Mouse (Mus musculus) midbrain, embryonic 14.5 days (tissue): ENCODE results near the gene Lexm. TPM values are rescaled to one million over a fixed set of nuclear protein-coding genes. Genes with fewer than 3 reads are reported as not detected.

Source experiments
- ATAC-seq: fragments of 200-750 bp; cut with Nextera tagmentation; 2 replicates; pipeline ENCODE4 v1.8.0; 2017; ENCODE audit warnings: moderate number of reproducible peaks, moderate library complexity; ENCODE audit not compliant: low FRiP score, low TSS enrichment
- DNase-seq: peaks from one replicate; pipeline ENCODE4 v3.0.0-alpha.2; 2015
- H3K27ac ChIP-seq: fragments of 300-500 bp; sonication (generic); replicated peaks from 2 replicates; pipeline ENCODE4 v1.5.1; 2014; ENCODE audit warnings: mild to moderate bottlenecking, low read depth, low read length, moderate library complexity
- H3K27me3 ChIP-seq: fragments of 300-500 bp; sonication (generic); 2 replicates; pipeline ENCODE4 v1.6.1; 2014; ENCODE audit warnings: low read length, control low read depth, mixed read lengths; ENCODE audit not compliant: control insufficient read depth, insufficient read depth
- H3K36me3 ChIP-seq: fragments of 300-500 bp; sonication (generic); 2 replicates; pipeline ENCODE4 v1.6.1; 2014; ENCODE audit warnings: low read length, control low read depth; ENCODE audit not compliant: control insufficient read depth, insufficient read depth
- H3K4me1 ChIP-seq: fragments of 300-500 bp; sonication (generic); 2 replicates; pipeline ENCODE4 v1.6.1; 2014; ENCODE audit warnings: mild to moderate bottlenecking, antibody characterized with exemption, low read length, control low read depth; ENCODE audit not compliant: control insufficient read depth, insufficient read depth
- H3K4me2 ChIP-seq: fragments of 300-500 bp; sonication (generic); 2 replicates; pipeline ENCODE4 v1.6.1; 2014; ENCODE audit warnings: mild to moderate bottlenecking, low read length, moderate library complexity
- H3K4me3 ChIP-seq: fragments of 300-500 bp; sonication (generic); replicated peaks from 2 replicates; pipeline ENCODE4 v1.5.1; 2014; ENCODE audit warnings: low read depth, low read length
- H3K9ac ChIP-seq: fragments of 300-500 bp; sonication (generic); replicated peaks from 2 replicates; pipeline ENCODE4 v1.6.1; 2014; ENCODE audit warnings: mild to moderate bottlenecking, low read length, moderate library complexity
- H3K9me3 ChIP-seq: fragments of 300-500 bp; sonication (generic); 2 replicates; pipeline ENCODE4 v1.6.1; 2016; ENCODE audit warnings: low read length, control low read depth, mixed read lengths; ENCODE audit not compliant: control insufficient read depth
- WGBS: fragments of 180-500 bp; shearing (Covaris S2); extraction: QIAGEN DNeasy Blood & Tissue Kit; methylation state at CpG from one replicate; pipeline ENCODE4 v1.1.7; 2014; 5-methylcytosine and 5-hydroxymethylcytosine counted together
- polyA plus RNA-seq: library from polyadenylated mRNA; unstranded; fragments of >200 nt; fragmentation: Nextera tagmentation; extraction: Ambion mirVana; gene quantifications from 2 replicates; pipeline ENCODE4 v1.2.1, GENCODE M21; 2014

The Lexm gene
- polyA plus RNA-seq, 1 experiment from 2014 or later = not detected

DNA sequence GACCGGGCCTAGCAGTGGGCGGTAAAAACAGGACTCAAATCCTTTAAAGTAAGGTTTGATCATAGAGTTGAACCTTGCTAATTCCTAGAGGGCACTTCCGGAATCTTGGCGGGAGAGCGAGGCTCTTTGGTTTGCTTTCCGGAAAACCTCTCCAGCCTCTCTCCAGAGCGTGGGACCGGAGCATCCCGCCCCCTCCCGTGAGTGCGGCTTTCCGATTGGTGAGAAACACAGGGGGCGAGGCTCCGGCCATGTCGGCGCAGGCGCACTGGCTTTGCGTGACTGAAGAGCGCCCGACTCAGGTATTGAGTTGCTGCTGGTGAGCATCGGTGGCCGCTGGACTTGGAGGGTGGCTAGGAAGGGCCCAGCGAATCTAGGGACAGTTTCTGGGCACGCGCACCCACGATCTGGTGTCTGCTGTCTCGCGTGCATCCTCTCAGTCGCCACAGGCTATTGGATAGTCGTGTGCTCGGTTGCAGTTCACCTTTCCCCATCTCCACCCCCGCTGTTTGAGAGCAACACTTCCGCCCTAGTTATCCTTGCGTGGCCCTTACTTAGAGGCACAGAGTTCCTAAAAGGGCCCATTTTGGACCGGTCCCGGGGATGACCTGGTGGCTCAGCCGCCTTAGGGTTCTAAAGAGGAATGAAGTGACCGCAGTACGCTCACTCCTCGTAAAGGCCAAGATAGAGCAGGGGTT is 33.9 kb upstream of the Lexm start, which contains the start of gene Pars2:
Gene Pars2, plus strand, starts transcription at position 237 of the 695 bp plus-strand sequence.
- H3K27me3 ChIP-seq = no peaks in the 10 kb centered on the region
- H3K36me3 ChIP-seq = peaks cover 19% of the 10 kb centered on the region
- peak within 1 kb of the TSS; percentile 56 for H3K4me3 ChIP-seq
- DNase-seq = peak; percentile 99
- peak within 1 kb of the TSS; percentile 63 for H3K27ac ChIP-seq
- peak within 1 kb of the TSS; percentile 74 for H3K9ac ChIP-seq
- H3K4me1 ChIP-seq = peaks cover 7% of the 10 kb centered on the region
- 3% methylated on average over 40 of the region's 40 CpGs for WGBS
- peak; percentile 98 for ATAC-seq
- no peaks in the 10 kb centered on the region for H3K9me3 ChIP-seq
- peak within 1 kb of the TSS; percentile 96 for H3K4me2 ChIP-seq

DNA sequence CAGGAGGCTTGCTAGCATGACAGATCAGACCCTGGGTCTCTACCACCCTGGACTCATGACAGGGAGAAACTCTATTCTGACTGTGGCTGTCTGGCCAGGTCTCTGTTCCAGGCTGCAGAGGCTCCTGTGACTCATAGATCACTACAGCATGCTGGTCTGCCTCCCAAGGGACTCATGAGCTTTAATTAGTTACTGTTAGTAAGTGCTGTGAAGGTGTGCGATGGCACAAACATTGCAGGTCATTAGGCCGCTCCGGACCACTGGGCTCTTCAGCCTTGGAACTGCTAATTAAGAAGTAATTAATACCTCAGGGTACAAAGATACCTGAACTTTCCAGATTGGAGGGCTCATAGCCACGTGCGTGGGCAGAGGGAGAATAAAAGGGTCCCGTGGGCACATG is 30.1 kb upstream of the Lexm start:
- Histone ChIP-seq H3K9me3 (no peaks in the 10 kb centered on the region), H3K27ac (no peak overlapping the region), H3K4me2 (no peak overlapping the region), H3K4me1 (peaks cover 7% of the 10 kb centered on the region), H3K27me3 (no peaks in the 10 kb centered on the region), H3K4me3 (no peak overlapping the region), H3K9ac (no peak overlapping the region), H3K36me3 (no peaks in the 10 kb centered on the region)
- ATAC-seq (no peak), DNase-seq (no peak)
- WGBS = 88% methylated on average over 6 of the region's 6 CpGs

DNA sequence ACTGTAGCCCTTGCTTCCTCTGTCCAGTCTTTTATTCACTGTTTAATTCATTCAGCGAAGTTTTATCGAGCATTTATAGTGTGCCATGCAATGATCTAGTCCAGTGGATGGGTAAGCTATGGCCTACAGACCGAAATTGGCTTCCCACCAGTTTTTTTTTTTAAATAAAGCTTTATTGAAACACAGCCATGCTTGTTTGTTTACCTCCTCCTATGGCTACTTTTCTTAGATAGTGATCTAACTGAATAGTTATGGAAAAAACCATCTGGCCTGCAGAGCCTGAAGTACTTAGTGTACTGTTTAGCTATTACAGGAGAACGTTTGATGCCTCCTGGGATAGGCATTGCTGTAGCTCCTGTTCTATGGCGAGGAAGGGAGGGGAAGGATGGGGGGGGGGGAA is 28.8 kb upstream of the Lexm start:
- no peaks in the 10 kb centered on the region for H3K36me3 ChIP-seq
- H3K27me3 ChIP-seq = no peaks in the 10 kb centered on the region
- no peaks in the 10 kb centered on the region for H3K9me3 ChIP-seq
- no peak for DNase-seq
- H3K4me2 ChIP-seq = no peak overlapping the region
- WGBS = 76% methylated on average over 5 of the region's 5 CpGs
- no peak overlapping the region for H3K4me3 ChIP-seq
- H3K9ac ChIP-seq = no peak overlapping the region
- no peaks in the 10 kb centered on the region for H3K4me1 ChIP-seq
- H3K27ac ChIP-seq = no peak overlapping the region
- ATAC-seq = no peak

DNA sequence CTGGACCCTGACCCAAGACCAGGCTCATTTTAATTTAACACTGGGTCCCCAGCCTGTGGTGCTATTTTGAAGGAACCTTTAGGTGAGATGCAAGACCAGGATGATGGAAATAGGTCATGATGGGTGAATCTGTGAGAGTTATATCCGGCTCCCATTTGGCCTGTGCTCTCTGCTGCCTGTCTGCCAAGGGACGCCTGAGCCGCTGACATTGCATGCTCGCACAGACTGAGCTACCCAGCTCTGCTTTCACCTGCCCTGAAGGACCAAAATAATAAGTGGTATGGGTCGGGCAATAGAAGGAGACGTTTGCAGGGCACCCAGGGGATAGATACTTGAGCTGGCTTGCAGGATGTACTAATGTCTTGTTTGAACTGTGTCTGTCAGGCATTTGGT is 27.2 kb upstream of the Lexm start:
- H3K4me3 ChIP-seq = no peak overlapping the region
- no peak overlapping the region for H3K27ac ChIP-seq
- no peak overlapping the region for H3K4me2 ChIP-seq
- H3K4me1 ChIP-seq = no peaks in the 10 kb centered on the region
- H3K9me3 ChIP-seq = no peaks in the 10 kb centered on the region
- H3K9ac ChIP-seq = no peak overlapping the region
- DNase-seq (no peak), ATAC-seq (no peak)
- WGBS = 71% methylated on average over 6 of the region's 6 CpGs
- H3K27me3 ChIP-seq = no peaks in the 10 kb centered on the region
- no peaks in the 10 kb centered on the region for H3K36me3 ChIP-seq

DNA sequence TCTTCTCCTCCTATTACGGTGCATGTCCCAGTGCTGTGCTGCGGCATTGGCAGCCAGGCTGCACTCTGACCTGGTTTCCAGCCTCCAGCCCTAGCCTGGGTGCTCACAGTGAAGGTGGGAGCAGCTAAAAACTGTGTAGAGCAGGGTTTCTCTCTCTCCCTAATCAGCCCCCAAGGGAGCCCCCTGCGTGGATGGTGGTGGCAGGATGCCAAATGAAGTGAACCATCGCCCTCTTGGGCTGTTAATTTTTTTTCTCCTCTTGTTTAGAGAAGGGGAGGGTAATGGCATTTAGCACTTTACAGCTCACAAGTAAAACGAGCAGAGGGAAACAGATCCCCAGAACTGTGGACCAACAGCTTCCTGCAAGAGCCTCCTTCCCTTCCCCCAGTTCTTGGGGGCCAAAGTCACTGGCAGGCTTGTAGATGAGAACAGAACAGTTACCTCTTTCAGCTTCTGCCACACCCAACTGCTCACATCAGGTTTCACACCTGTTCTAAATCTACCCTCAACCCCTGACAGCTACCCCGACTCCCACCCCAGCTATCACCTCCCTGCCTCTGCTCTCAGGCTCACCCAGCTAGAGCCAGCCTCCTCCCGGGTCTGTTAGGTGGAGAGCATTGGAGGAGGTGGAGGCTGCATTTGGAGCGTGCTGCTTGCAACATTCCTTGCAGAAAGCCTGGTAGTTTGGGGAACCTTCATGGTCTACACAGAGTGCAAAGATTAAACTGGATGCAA is 26.6 kb upstream of the Lexm start:
- Histone ChIP-seq H3K9me3 (no peaks in the 10 kb centered on the region), H3K9ac (no peak overlapping the region; the same call in 1 of the 2 replicates), H3K36me3 (no peaks in the 10 kb centered on the region), H3K27ac (no peak overlapping the region), H3K4me1 (no peaks in the 10 kb centered on the region), H3K4me3 (no peak overlapping the region), H3K27me3 (no peaks in the 10 kb centered on the region), H3K4me2 (no peak overlapping the region)
- DNase-seq (no peak), ATAC-seq (no peak)
- WGBS = 45% methylated on average over 8 of the region's 8 CpGs

DNA sequence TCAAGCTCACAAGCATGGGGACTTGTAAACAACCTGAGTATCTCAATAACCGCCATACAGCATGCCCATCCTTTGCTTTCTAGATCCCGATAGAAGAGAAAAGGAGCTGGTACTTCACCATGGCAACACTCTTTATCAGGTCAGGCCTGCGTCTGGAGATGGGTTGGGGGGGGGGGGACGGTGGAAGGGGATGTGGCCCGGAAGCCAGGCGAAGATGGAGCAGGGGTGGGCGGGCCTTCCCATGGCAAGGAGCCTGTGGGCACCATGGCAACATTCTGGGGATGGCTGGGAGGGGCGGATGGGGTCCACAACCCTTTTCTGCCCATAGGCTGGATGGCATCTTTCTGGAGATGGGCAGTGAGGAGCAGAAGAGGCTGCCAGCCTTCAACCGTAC is 17.0 kb upstream of the Lexm start:
- ATAC-seq (no peak), DNase-seq (no peak)
- Histone ChIP-seq H3K36me3 (no peaks in the 10 kb centered on the region), H3K27me3 (no peaks in the 10 kb centered on the region), H3K4me1 (peaks cover 43% of the 10 kb centered on the region), H3K9ac (no peak overlapping the region), H3K27ac (peak overlapping the region; percentile 90), H3K4me3 (no peak overlapping the region), H3K4me2 (peak overlapping the region; percentile 29), H3K9me3 (no peaks in the 10 kb centered on the region)
- WGBS = 35% methylated on average over 9 of the region's 9 CpGs

DNA sequence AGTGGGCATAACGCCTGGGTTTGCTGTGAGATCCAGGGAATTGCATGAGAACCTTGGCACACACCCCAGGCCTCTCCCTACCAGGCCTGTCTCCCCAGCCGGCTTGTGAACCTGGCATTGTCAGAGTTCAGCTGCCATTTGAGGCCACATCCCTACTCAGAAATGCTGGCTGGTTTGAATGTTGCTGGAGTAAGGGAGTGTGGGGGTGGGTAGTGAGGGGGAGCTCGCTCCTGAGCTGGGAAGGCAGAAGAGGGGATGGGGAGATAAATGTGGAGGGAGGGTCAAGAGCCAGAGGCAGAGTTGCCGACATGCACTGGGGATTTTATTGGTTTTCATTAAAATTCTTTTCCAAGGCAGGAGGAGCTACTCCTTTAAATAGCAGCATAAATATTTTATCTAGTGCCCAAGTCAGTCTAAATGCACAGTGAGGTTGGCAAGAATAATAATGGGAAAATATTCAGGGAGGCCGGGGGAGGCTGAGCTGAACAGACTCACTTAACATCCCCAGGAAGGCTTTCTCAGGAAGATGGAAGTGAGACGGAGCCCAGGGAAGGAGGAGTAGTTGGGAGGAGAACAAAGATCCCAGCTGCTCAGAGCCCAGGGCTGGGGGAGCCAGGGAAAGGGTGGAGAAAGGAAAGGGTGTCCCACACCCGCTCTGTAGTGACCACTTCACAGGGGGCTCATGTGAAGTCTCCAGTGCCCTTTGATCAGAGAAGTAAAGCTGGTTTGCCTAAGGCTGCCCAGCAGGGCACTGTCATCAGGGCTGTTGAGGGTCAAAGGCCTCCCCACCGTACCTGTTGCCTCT is 16.4 kb upstream of the Lexm start:
- H3K4me3 ChIP-seq = no peak overlapping the region
- peak overlapping the region; percentile 90 for H3K27ac ChIP-seq
- peaks cover 43% of the 10 kb centered on the region for H3K4me1 ChIP-seq
- peak overlapping the region; percentile 29 for H3K4me2 ChIP-seq
- H3K36me3 ChIP-seq = no peaks in the 10 kb centered on the region
- no peaks in the 10 kb centered on the region for H3K9me3 ChIP-seq
- peak; percentile 64 for DNase-seq
- WGBS = 35% methylated on average over 8 of the region's 8 CpGs
- peak; percentile 54; the same call in 1 of the 2 replicates for ATAC-seq
- no peak overlapping the region for H3K9ac ChIP-seq
- no peaks in the 10 kb centered on the region for H3K27me3 ChIP-seq

DNA sequence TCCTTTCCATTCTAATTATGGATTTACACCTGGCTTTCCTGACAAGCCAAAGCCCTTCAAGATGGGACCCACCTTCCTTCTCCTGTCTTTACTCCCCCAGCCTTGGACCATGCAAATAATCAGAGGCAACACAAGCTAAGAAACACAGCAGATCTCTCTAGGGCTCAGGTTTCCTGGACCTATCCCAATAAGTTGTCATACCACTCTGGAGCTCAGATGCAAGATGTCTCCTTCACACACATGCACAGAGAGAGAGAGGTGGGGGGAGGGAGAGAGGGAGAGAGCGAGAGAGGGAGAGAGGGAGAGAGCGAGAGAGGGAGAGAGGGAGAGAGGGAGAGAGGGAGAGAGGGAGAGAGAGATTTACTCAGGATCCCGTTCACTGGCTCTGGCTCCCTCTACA is 15.3 kb upstream of the Lexm start:
- Histone ChIP-seq H3K9me3 (no peaks in the 10 kb centered on the region), H3K4me2 (no peak overlapping the region), H3K27ac (0 out of 2 replicates have a peak overlapping the region, but pooled peaks have one; percentile 90), H3K27me3 (no peaks in the 10 kb centered on the region), H3K4me3 (no peak overlapping the region), H3K36me3 (no peaks in the 10 kb centered on the region), H3K4me1 (peaks cover 43% of the 10 kb centered on the region), H3K9ac (no peak overlapping the region)
- DNase-seq (no peak), ATAC-seq (no peak)
- 55% methylated on average over 1 of the region's 3 CpGs for WGBS
